Mouse (Mus musculus) naive thymus-derived CD4-positive, alpha-beta T cell, adult 5 months (primary cell): ENCODE results near the gene Zfp386. TPM values are rescaled to one million over a fixed set of nuclear protein-coding genes. Genes with fewer than 3 reads are reported as not detected.

Experiments used
- polyA plus RNA-seq: library from polyadenylated mRNA; unstranded; fragments of 100-300 nt; shearing (Covaris generic); gene quantifications from one replicate; pipeline ENCODE4 v1.2.1, GENCODE M21; 2017

Gene Zfp386
- 40.0 TPM for polyA plus RNA-seq

GRCm38 (mm10) chr12:116047440-116048377 is at the start of gene Zfp386:
Gene Zfp386, plus strand, starts transcription at chr12:116047724.

GRCm38 (mm10) chr12:116077074-116077854 is 29.7 kb downstream of the Zfp386 start, which contains the start of gene Vipr2:
Gene Vipr2, plus strand, starts transcription at chr12:116077726.

Other genes starting within 250 kb of the Zfp386 start
- gene Vipr2, start 30.0 kb downstream of the Zfp386 start, polyA plus RNA-seq = not detected
- 0.47 TPM for gene Wdr60, start 215.3 kb downstream of the Zfp386 start, polyA plus RNA-seq
- not detected for gene Gm11027, start 227.7 kb downstream of the Zfp386 start, polyA plus RNA-seq
- 199 TPM for gene Esyt2, start 233.5 kb downstream of the Zfp386 start, polyA plus RNA-seq